Mouse (Mus musculus): ENCODE data around the gene Nfyc.
A peak's percentile ranks its signal among the peaks of the same experiment; 100 is the strongest.

Gene Nfyc

DNA sequence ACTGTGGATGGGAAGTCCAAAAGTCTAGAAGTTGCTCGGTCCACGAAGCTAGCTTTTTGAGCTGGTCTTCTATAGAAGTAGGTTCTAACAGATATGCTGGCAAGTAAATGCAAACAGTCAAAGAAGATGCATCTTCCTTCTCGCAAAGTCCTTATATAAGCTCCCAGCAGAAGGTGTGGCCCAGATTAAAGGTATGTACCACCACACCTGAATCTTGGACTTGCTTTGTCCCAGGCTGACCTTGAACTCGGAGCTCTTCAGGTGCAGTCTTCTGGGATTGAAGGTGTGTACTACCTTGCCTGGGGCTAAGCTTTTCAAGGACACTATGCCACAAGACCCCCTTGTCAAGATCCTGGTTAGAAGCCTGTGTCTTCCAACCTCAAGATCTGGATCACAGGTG is at the start of gene Nfyc:
TSS of gene Nfyc (minus strand) at position 101 of the 400 bp plus-strand sequence.
- no peak for DNase-seq

DNA sequence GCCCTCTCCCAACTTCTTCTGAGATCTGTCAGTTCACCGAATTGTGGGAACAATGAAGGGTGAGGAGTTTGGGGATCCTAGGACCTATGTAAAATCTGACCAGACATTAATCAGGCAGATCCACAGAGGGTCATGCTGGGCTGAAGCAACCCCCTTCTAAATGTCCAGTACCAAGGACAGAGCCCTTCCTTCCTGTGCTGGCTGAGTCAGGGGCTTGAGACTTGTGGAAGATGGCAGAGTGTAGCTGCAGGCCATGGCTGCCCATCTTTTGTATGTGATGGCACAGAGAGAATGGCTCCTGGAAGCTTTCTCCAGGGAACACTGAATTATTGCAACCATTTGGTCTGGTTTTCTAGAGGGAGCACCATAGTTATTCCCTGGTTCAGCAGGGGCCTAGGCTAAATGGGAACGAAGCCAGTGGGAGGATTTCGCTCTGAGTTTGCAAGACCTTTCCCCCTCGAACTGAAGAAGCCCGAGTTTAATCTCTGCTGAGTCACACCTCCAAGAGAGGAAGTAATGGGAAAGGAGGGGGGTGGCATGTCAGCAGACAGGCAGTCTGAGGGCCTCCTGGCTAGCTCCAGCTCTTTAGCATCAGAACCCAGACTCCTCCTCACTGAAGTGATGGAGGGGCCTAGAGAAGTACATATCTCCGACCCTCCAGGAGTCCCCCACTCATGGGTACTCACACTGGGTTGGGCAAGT is 49.5 kb upstream of the Nfyc start:
- no peak for DNase-seq

DNA sequence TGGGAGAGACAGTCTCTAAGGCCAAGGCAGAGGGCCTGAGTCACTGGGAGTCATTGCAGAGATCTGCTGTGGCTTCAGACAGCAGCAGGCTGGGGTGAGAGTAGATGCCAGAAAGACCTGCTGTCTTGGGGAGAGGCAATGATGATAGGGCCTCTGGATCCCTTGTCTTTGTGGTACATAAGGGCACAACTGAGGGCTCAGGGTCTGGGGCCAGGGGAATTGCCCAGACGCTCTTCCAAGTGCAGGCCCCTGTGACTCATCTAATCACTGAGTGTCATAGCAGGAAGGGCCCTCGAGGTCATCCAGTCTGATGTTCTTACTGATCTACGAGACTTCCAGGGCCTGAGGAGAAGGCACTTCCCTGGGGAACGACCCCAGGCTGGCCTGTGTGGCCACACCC is 48.0 kb upstream of the Nfyc start:
- no peak for DNase-seq

DNA sequence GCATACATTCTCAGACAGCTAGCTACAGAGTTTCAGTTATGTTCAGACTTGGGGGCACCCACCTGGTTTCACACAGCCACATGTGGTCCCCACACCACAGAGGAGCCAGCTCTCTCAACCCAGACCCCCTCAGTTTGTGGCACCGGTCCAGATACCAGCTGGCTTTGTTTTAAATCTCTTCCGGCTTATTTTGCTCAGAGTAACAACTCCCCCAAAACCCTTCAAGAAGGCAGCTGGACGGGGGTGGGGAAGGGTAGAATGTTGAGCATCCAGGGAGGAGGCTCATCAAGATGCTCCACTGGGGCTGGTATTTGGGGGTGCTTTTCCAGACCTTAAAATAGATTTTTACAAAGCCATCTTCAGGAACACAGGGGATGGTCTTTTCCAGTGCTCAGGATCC is 47.4 kb upstream of the Nfyc start:
- no peak for DNase-seq

DNA sequence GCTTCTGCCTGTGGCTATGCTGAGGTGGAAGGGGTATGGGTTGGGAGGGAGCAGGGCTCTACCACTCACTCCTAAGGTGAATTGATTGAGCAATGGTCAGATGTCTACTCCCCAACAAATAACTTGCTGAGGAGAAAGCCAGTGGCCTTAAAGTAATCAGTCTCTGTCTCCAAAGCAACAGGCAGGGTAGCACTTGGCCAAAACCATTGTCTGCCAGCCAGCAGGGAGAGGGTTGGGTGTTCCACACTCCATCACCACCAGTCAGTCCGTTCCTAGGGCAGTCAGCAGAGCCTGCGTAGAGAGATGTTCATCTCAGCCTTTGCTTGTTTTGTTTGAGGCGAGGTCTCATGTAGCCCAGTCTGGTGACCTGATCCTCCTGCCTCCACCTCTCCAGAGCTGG is 44.6 kb upstream of the Nfyc start:
- no peak for DNase-seq

DNA sequence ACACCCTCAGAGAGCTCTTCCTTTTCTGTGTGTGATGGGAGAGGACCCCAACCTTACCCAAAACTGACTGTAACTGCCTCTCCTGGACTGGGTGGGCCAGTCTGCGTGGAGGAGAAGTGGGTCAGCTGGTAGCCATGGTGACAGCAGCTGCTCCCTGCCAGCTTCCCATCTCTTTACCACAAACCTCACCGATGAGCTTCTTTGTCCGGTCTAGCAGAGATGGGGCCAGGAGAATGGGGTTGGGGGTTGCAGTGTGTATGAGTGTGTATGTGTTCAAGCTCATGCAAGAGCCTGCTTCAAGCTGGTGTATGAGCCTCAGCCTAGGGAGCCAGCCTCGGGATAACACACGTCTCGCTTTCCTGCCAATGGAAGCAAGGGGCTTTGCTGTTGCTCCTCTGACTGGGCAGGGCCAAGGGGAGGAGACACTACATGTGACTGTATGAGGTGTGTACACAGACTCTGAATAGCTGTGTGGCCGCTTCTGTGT is 38.9 kb upstream of the Nfyc start:
- DNase-seq, result peak; percentile 87

DNA sequence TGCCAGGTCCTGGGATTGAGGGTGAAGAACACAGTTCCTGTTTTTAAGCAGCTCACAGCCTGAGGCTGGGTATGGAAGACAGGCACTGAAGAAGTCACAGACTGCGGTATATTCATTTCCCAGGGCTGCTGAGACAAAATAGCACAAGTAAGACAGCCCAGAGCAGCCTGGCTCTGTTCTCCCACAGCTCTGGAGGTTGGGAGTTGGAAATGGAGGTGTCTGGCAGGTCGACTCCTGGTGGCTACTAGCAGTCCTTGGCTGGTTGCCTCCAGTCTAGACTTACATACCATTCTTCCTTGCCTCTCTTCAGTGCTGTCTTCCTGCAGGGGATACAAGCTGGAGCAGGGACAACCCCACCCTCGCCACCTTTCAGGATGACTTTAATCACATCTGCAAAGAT is 37.6 kb upstream of the Nfyc start:
- DNase-seq, result no peak

DNA sequence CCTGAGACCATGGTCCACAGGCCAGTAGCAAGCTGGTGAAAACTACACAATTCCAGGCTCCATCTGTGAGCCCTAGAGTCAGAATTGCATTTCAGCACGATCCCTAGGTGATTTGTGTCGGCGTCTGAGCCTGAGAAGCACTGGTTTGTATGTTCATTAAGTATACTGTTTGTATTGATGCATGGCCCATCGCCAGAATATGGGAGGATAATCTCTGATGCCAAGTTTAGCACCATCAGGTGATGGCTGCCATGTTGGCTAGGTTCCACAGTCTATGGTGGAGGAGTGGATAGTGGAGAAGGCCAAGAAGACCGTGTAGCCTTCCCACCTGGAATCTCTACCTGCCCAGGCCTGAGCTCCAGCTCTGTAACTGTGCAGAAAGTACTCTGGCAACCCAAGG is 36.9 kb upstream of the Nfyc start:
- no peak for DNase-seq

DNA sequence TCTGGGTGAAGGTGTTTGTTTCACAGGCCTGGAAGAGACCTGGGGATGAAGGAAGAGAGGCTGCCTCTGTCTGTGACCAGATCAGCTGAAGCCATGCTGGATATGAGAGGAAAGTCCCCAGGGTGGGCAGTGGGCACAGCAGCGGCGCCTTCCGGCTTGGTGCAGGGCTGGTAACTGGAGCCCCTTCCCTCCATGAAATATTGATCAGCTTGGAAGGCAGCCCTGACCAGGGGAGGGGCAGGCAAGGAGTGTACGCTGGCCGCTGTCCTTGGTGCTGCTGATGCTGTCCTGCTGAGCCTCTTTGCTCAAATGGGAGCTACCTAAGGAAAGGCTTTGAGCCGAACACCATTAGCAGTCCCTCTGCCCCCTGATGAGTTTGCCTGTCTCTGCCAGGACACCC is 34.8 kb upstream of the Nfyc start:
- DNase-seq, result peak; percentile 63

DNA sequence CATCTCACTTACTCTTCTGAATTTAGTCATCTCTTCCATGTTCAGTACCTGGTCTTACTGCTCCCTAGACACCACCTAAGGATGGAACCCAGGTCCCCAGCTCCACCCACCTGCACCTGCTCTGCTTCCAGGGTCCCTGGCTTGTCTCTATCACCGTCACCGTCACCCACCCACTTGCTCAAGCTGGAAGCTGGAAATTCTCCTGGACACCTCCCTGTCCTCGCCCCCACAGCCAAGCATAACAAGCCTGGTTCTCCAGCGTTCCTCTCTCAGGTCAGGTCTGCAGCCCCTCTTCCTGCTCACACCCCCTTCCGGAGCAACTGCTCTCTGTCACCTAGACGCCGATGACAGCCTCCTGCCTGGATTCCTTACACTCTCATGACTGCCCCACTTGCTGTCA is 28.5 kb upstream of the Nfyc start:
- no peak for DNase-seq

DNA sequence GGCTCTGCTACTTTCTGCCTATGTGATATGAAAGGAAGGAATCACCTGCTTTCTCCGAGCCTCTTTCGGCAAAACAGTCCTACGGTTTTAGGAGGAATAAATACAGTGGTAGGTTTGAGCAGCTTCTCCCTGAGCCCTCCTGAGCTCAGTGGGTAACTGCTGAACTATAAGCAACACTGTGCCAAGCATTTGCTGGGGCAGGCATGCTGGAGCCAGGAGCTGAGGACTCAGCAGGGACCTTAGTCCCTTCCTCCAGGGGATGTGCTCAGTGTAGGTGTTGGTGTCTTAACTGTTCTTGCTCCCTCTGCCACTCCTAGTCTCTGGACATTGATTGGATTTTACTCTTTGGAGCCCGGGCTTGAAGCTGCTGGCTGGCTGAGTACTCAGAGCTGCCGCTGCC is 25.0 kb upstream of the Nfyc start:
- DNase-seq, result no peak

DNA sequence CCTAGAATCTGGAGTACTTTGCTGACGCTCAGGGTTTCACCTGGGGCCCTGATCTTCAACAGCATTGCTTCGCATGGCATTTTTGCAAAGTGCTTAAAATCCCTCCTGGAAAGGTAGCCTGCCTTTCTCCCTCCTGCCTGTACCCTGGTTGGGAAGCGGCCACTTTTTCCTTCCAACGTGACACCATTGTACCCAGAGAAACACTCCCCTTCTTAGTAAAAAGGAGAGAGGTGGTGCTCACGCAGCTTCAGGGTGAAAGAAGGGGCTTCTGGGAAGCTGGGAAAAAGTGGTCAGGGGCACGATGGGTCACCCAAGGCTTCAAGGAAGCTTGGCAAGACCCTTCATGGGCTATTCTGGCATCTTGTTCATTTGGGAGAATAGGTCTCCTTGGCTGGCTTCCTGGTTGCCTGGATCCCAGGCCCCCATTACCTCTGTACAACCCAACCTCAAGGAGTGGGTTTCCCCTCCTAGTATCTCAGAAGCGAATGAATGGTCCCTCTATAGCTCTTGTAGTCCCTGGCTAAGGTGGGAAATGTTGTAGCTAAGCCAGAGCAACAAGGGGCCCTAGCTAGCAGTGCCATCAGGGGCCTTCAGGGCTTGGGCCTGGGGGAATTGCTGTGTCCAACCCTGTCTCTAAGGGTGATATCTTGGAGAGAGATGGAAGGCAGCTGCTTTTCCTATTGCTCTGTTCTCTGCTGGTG is 24.1 kb upstream of the Nfyc start:
- peak; percentile 19 for DNase-seq

DNA sequence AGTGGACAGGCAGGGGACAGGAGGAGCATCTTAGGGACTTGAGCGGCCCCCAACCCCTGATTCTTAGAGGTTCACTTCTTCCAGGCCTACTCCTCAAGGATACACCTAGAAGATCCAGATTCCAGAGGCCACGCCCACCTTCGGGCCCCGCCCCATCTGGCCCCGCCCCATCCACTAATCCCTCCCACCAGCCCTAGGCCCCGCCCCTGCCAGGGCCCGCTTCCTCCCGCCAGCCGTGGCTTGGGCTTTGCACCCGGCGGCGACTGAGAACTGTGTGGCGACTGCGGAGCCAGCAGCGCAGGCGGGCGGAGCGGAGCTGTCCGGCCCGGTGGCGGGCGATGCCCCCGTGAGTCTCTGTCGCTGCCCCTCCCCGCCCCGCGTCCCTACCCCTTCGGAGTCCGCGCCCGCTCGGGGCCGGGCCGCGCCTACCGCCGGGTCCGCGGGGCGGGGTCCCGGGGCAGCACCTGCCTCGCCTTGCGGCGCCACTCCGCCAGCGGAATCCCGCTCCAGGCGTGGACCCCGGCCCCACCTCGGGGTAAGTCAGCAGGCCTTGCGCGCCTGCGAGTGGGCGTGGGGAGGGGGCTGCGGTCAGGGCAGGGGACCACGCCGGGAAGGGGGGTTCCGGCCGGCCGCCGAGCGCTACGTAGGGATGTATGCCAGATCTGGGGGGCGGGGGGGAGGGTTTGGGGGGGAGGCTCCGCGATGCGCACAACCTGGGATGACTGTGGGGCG is 23.4 kb upstream of the Nfyc start, which contains the start of gene Rims3:
TSS of gene Rims3 (plus strand) at position 229 of the 732 bp plus-strand sequence.
- DNase-seq, result peak; percentile 83

DNA sequence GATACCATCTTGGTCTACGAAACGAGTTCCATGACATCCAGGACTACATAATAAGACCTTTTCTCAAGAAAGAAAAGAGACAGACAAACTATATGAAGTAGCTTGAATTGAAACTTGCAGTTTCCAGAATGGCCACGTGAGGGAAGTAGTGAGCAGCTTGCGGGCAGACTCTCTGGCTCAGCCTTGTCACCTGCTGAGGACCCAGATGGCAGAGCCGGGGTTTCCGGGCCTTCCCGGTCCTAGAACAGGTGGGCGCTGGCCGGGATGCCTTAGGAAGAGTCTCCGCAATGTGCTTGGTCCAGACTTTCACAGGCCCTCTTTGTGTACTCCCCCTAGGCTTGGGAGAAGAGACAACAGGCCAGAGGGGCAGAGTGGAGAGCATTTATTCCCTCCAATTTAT is 19.6 kb upstream of the Nfyc start:
- DNase-seq, result peak; percentile 82

DNA sequence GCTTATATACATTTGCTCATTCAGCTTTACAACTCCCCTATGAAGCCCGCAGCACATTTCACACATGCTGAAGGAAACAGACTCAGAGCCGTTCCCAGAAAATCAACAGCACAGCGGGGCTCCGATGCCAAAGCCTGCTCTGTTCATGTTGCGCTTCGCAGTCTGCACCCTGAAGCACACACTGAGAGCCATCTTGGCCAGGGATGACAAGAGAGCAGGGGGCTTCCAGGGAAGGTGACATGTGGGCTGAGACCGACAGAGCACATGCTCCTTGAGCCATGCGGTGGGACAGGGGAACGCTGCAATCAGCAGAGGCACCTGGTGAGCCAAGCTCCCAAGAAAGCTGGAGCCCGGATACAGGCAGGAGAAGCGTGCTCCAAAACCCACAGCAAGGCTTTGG is 18.1 kb upstream of the Nfyc start:
- no peak for DNase-seq

DNA sequence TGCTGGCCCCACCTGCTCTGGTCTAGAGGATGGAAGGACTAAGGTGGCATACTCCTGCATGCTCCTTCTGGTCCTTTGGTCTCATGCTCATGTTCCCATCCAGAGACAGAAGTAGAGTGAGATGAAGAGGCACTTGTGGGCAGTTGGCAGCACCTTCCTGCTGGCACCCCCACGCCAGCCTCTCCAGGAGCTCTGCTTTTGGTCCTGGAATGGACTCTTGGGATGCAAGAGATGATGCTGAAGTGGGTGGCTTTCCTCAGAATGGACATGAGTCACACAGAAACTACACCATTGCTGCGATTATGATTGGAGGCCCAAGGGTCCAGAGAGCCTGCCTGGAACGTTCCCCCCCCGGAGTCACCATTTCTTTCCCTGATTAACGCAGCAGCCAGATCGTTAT is 17.5 kb upstream of the Nfyc start:
- DNase-seq, result no peak

DNA sequence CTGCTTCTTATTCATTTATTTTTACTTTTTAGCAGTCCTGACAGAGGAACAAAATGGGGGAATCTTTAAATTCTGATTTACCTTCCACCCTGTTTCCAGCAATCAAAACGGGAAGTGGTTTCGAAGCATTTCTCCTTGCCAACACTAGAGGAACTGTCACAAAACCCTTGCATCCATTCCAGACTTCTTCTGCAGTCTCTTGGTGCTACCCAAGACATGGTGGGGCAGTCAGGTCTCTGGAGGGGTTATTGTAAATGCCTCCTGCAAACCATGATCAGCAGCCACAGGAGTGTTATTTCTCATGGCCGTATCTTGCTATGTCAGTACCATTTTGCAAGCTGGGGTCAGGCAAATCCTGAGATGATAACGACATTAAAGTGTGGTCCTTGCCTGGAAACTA is 13.7 kb upstream of the Nfyc start:
- no peak for DNase-seq

DNA sequence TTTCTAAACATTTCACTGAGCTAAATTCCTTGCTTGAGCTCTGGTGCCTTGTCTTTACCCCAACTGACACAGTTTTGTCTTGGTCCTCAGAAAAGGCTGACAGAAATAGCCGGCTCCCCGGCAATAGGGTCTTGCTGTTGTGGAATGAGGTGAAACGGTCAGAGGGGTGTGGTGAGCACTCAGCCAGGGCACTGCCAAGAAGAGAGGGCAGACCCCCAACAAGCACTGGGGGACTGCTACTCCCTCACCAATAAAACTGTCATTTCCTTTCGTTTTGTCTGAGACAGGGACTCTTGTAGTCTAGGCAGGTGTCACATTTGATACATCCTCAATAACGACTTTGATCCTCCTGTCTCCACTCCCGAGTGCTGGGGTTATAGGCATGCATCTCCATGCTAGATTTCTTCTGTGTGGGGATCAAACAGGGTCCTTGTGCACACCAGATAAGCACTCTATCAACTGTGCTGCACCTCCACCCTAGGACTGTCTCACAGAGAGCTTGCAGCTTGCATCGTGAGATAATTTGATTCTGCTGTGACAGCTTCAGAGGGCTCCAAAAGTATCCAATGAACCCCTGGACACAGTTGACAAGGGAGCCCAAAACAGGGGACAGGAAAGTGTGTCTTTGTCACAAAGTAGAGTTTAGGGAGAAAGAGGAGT is 13.2 kb upstream of the Nfyc start:
- DNase-seq, result no peak

DNA sequence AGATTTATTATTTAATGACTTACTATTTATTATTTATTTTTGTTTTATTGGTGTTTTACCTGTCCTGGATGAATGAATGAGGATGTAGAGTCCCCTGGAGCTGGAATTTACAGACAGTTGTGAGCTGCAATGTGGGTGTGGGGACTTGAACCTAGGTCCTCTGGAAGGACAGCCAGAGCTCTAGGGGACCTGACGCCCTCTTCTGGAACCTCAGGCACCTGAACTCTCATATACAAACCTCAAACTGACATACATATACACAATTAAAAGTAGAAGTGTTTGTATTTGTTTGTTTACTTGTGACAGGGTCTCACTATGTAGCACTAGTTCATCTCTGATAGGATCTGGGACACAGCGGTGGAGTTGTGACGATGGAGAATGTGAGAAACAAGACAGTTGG is 10.0 kb upstream of the Nfyc start:
- DNase-seq, result no peak

DNA sequence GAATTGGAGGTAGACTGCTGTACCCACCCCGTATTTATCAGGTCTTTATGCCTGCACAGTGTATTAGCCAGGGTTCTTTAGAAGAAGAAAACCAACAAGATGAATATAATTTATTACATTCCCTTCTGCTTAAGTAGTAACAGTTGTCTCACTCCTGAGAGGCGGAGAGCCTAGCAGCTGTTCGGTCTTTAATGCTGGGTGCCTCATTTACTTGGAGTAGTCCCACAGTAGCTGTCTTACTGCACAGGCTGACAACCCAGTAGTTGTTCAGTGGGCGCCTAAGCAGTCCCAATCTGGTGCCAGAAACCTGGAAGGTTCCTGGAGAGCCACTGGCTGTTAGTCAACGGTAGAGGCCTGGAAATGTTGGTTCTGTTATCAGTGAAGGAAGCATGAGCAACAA is 605 bp downstream of the Nfyc start:
- DNase-seq, result no peak

DNA sequence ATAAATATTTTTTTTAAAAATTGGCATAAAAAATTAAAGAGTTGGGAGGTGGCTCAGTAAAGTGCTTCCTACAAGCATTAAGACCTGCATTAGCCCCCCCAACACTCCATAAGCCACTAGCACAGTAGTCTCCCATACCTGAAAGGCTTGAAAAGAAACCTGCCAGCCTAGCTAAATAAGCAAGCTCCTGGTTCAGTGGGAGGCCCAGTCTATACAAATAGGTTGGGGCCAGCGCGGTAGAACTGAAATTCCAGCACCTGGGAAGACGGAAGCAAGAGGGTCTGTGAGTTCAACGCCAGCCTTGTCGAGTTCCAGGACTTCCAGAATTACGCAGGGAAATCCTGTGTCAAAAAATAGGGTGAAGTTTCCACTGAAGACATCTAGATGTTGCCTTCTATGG is 5.0 kb downstream of the Nfyc start:
- DNase-seq, result no peak

DNA sequence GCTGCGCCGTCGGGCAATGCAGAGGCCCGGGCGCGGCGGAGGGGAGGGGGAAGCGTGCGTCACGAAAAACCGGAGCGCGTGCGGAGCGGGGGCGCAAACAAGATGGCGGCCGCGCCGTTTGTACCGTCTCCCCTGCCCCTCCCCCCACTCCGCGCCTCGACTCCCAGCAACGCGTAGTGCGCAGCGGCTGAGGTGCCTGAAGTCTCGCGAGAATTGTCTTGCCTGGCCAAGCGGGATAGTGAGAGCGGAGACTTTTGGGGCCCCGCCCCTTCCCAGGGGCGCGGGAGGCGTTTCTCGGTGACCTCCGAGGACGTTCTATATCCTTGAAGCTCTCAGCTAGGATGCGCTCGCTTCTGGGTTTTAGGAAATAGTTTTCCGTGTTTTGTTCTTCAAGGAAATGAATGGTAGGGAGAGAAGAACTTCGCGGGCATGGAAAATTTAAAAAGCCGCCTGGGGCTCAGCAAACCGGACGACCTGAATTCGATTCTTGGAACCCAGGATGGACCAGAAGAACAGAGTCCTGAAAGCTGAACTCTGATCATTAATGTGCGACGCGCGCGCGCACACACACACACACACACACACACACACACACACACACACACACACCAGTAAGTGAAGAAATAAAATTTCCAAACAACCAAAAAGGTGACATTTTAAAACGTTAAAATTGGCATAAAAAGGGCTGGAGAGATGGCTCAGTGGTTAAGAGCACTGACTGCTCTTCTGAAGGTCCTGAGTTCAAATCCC is 5.6 kb downstream of the Nfyc start:
- peak; percentile 99 for DNase-seq

DNA sequence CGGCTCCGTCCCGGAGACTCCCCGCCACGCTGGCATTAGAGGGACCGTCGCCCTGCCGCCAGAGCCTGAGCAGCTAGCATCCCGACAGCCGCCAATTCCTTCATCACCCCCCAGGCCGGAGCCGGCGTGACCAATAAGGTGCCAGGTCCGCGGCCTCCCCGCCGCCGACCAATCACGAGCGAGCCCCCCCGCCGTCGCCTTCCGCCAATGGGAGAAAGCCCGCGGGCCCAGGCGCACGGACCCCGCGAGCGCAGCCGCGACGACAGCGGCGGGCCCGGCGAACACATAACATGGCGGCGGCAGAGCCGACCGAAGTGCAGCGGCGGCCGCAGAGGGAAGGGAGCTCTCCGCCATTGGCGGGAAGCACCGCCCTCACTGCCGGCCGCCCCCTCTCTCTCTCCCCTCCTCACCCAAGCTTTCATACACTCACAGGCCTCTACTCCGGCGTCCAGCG is 6.2 kb downstream of the Nfyc start:
- peak; percentile 97 for DNase-seq

Measured in retina, postnatal 1 day (tissue).